Mouse (Mus musculus): ENCODE data around the gene Nr0b2.
A peak's percentile ranks its signal among the peaks of the same experiment; 100 is the strongest.
"Not testable (repeated sequence)": the region's sequence is repeated elsewhere in the genome, so short reads cannot be mapped to it uniquely, and the experiment has no call there.

The Nr0b2 gene

DNA sequence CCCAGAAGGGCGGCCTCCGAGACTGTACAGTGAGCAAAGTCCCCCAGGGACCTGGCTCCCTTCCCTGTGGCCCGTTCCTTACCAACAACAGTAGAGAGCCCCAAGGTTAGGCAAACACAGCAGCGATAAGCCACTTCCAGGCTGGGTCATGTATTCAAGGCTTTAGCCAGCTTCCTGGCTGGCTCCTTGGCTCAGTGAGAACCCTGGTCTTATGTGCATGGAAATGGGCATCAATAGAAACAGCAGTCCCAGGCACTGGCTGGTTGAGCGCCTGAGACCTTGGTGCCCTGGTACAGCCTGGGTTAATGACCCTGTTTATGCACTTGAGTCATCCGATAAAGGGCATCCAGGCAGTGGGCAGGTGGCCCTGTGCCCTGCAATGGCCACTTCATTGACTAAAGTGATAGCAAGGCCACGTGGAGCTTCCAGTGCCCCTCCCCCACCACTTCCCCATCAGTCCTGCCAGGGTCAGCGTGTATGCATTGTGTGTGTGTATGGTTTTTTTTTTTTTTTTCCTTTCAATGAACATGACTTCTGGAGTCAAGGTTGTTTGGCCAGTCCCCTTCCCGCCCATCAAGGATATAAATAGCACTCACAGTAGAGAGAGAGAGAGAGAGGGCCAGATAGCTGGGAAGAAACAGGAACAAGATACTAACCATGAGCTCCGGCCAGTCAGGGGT, at the start of gene Nr0b2:
TSS of gene Nr0b2 (plus strand) at position 609 of the 680 bp plus-strand sequence.
- peak; percentile 75 for DNase-seq (ENCODE audit: low spot score)

DNA sequence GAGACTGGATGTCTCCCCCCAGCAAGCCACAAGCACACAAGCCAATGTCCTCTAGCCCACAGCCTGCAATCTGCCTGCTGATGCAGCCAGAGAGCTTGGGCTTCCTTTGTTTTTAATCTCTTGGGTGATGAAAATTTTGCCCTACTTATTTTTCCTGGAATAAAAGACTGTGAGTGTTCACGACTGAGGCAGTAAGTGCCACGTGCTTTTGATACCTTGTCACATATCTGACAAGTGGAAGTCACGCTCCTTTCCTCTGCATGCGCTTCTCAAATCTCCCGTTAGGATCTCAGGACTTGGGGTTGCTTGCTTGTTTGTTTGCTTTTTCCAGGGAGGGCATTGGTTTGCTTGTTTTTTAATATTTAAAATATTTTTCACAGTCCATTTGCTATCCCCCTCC, 48.9 kb upstream of the Nr0b2 start:
- DNase-seq (ENCODE audit: low spot score) = no peak

DNA sequence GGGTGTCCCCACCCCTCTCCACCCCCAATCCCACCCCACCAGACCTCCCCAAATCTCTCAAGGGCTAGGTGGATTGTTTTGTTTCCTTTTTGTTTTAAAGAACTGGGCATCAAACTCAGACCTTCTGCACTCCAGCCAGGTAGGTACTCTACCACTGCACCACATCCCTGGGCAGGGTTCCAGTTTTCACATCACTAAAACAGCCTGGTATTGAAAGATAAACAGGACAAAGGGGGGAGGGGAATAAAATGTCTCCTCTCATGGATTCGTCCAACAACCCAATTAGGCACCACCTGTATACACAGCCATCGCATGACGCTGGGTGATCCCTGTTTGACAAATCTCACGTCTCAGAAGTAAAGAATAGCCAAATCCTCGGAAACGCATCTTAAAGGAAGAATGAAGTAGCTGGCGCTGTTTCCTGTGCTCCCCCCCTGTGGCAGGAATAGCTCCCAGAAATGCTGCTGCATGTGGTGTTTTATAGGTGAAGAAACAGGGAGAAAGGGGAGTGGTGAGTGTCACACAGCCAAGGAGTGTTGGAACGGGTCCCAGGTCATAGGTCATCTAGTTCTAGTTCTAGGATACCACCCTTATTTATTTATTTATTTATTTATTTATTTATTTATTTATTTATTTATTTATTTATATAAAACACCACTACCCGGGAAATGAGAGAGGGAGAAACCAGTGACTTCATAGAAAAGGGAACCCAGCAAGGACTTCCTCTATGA, 48.3 kb upstream of the Nr0b2 start:
- no peak for DNase-seq (ENCODE audit: low spot score)

DNA sequence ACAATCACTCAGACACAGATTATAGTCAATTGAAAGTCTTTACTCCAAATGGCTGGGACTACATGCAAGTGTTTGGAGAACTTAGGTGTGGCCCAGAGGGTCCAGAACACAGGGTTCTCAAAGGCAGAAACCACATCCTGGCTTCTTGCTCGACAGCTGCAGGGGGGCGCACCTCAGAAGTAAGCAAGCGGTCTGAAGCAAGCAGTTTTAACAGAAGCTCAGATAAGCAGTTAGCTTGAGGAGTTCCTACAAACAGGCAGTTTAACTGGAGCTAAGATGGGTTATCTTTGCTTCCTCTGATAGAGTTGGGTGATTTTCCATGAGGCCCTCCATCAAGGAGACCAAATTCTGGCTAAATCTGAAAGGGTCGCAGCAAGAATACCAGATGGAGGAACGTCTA, 46.6 kb upstream of the Nr0b2 start:
- no peak for DNase-seq (ENCODE audit: low spot score)

DNA sequence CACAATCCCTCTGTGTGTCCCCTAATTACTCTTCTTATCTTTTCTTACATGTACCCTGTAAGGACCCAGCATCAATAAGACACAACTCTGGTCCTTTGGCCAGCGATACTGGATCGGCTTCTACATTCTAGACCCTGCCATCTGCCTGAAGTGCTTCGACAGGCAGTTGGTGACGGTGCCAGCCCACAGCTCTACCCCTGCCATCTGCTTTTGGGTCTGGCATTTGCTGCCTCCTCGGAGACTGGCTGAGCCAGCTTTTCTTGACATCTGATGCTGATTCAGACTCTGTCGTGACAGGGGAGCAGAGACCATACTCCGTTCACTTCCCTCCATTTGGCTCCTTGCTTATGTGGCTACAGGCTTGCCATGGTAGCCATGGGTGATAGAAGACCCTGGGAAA, 44.2 kb upstream of the Nr0b2 start:
- DNase-seq (ENCODE audit: low spot score) = no peak

DNA sequence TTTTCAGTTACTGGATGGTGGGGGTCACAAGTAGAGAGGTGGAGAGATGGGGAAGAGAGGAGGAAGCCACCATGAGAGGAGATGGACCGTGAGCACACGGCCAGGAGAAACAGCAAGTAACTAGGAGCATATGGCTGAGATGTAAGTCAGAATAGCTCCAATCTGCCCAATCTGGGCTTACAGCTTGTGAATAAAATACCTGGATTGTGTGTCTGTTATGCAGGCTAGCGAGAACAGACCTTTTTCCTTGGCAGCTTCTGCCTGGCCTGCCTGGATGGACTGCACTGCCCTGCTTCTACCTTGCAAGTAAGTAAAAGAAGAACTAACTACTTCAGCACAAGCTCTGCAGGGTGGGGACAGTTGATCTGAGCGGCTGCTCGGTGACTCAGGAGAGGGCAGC, 42.1 kb upstream of the Nr0b2 start:
- no peak for DNase-seq (ENCODE audit: low spot score)

DNA sequence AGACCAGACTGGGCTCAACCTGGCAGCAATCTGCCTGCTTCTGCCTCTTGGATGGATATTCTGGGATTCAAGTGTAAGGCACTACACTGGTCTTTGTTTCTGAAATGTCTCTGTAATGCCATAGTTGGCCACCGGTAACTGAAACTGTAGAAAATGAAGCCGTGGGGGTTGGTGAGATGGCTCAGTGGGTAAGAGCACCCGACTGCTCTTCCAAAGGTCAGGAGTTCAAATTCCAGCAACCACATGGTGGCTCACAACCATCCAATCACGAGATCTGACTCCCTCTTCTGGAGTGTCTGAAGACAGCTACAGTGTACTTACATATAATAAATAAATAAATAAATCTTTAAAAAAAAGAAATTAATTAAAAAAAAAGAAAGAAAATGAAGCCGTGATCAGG, 40.7 kb upstream of the Nr0b2 start:
- DNase-seq (ENCODE audit: low spot score) = not testable (repeated sequence)

DNA sequence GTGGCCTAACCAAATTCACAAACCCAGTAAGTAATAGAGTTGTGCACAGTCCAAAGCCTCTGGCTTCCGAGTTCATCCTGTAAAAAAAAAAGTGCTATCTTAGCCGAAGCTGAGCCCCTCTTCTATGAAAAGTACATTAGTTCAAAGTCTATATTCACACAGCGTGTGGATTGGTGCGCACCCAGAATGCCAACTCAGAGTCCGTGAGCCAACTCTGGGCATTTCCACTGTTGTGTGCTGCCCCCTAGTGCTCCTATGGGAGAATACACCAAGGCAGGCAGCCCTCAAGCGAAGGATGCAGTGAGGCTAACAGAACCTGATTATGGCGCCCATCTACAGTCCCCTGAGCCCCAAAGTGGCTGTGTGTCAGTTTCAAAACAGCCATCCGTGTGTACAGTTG, 40.2 kb upstream of the Nr0b2 start:
- DNase-seq (ENCODE audit: low spot score) = peak; percentile 41

DNA sequence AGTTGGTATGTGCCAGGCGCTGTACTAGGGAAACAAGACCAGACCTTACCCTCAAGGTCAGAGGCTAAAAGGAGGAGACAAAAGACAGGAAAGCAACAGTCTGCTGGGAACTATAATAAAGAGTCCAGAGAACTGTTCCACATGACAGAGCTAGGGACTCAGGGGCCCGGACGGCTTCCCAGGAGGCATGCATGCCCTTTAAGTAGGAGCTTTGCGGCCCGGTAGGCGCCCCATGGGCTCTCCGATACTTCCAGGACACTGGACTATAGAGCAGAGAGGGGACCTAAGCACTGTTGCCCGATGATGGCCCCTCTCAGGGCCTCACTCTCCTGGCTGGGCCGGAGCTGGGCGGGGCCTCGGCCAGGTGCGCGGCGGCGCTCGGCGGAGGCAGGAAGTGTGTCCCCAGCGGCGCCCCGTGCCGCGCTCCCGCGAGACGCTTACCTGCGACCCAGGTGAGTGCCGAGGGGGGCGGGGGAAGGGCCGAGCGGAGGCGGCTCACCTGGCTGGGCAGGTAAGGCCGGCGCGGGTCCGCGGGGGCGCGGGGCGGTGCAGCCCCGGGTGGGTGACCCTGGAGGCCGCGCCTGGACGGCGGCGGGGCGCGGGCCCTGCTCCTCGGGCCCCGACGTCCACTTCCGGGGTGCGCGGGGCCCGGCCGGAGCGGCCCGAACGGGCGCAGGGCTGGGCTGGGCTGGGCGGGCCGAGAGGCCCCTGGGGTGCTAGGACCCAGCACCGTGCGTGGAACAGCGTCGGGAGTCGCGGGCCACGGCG, 34.4 kb upstream of the Nr0b2 start, which contains the start of gene Kdf1:
TSS of gene Kdf1 (plus strand) at position 363 of the 768 bp plus-strand sequence.
- no peak for DNase-seq (ENCODE audit: low spot score)

DNA sequence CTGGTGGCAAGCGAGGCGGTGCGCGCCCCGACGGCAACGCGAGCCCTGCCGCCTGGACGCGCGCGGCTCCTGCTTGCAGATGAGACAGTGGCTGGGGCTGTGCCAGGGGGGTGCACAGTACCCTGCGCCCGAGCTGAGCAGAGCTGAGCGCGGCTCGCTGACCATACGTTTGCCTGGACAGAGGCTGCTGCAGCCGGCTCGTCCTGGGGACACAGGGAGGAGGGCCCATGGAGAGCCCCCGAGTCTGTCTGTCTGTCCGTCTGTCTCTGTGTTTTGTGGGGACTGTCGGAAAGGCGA, 33.9 kb upstream of the Nr0b2 start:
- DNase-seq (ENCODE audit: low spot score) = no peak

DNA sequence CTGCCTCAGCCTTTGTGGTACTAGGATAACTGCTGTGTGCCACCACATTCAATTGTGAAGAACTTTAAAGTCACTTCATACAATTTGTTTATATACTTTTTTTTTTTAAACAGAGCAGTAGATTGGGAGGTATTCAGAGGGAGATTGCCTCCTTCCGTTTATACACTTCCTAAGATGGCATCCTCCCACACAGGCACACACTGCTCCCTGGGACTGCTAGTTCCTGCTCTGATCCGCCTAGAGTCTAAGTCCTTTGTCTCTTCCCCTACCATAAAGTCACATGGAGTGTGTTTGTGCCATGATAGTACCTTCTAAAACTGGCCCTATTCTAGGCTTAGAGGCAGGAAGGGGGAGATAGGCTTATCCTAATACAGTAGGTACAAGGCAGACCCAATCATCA, 31.7 kb upstream of the Nr0b2 start:
- no peak for DNase-seq (ENCODE audit: low spot score)

DNA sequence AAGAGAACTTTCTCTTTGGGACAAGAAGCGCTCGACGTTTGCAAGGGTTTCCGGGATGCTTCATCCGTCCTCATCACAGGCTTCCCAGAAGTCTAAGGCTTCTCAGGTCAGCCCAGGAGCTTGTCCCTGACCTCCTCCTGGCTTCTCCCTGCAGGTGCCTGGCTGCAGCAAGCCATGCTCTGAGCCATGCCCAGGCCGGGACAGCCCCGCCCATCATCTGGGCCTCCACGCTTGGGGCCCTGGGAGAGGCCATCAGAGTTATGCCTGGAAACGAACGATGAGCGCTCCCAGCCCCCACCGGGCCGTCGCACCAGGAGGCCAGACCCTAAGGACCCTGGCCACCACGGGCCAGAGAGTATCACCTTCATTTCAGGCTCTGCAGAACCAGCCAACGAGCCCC, 25.4 kb upstream of the Nr0b2 start:
- no peak for DNase-seq (ENCODE audit: low spot score)

DNA sequence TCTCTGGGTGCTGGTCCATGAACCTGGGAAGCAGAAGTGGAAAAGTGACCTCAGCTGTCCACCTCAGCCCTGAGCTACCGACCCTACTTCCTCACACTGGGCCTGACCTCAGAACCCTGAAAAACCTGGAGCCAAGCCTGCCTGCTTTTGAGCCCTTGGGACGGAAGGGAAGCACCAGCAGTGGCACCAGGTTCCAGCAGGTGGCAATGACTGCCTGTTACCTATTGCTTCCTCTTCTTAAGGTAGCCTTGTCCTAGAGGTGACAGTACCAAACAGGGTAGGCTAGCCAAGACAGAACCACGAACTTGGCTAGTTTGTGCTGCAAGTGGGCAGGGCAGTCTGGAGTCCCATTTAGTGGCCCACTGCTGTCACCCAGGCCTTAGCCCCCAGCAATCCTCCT, 20.4 kb upstream of the Nr0b2 start:
- no peak for DNase-seq (ENCODE audit: low spot score)

DNA sequence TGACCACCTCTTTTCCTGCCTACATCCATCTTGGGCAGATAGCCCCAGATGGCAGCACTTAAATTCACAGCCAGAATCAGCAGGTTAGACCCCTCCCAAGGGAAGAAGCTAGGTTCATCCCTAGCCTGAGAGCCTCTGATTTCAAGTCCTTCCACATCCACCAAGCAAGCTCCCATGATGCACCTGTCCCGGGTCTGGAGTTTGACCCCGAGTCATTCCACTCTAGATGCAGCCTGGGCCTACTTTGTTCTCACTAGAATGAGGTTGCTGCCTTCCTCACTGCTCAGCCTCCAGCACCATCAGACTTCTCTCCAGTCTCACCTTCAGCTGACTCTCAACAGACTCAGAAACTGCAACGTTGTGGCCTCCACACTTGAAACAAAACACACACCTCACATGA, 17.1 kb upstream of the Nr0b2 start:
- DNase-seq (ENCODE audit: low spot score) = no peak

DNA sequence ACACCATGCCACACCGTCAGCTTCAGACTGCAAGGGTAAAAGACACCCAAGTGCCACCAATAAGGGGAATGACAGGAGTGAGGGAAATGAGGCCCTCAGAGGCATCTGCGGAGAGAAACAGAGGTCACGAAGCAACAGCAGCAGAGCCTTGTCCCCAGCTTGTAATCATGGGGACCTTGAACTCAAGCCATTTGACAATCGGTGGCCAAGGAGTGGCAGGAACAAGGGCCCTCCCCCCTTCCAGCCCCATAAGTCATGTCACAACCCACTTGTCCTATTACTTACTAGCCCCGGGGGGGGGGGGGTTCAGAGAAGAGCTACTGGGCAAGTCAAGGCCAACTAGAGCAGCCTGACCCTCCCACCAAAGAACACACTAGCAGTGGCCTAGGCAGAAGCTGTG, 16.5 kb upstream of the Nr0b2 start:
- DNase-seq (ENCODE audit: low spot score) = no peak

DNA sequence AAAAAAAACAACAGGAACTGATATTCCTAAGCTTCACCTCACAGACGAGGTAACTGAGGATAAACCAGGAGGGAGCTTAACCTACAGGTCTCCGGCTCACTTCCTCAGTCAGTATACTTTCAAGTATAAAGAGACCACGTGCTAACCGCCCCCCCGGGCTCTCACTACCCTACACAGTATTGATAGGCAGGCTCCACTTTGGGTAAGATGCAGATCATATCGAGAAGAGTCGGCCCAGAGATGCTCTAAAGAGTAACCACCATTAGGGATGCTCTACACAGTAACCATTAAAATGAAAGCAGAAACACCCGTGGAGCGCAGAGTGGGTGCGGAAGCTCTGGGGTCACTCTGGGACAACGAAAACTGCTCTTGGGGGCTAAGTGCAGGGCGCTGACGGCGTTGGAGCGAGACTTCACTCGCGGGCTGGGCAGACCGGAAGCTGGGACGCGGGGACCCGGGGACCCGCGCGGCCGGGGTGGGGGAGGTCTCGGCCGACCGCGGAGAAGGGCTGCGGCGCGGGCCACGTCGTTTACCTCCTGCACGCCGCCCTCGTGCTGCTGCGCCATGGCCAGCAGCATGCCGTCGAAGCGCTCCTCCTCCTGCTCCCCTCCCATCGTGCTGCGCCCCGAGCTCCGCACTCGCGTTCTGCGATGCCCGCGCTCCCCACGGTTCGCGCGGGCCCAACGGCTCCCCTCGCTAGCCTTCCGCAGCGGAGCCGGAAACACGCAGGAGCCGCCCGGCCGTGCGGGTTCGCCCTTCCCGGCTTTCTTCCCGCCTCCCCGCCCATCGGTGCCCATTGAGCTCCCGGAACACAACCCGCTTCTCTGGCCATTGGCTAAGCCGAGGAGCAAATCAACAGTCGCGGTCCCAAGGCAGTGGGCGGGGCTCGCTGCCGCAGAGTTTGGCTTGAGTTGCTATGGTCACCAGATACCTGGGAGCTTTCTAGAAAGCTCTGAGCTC, 7.6 kb upstream of the Nr0b2 start, which contains the start of gene Nudc:
TSS of gene Nudc (minus strand) at position 725 of the 960 bp plus-strand sequence.
- DNase-seq (ENCODE audit: low spot score) = peak; percentile 93

DNA sequence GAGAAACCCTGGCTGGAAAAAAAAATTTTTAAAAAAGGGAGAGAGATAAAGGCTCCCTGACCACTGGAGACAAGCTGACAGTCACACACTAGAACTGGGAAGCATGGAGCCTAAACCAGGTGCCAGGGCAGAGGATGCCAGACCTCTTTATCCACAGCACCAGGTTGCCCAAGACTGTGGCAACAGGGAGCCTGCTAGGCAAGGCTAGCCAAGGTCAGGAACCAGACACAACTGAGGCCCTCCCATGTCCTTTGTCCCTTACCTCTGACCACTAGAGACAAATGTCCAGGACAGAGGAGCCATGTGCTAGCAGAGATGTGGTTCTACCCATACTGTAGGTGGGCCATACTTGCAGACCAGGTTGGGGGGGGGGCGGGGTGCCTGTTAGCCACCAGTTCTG, 1.1 kb upstream of the Nr0b2 start:
- DNase-seq (ENCODE audit: low spot score) = no peak

DNA sequence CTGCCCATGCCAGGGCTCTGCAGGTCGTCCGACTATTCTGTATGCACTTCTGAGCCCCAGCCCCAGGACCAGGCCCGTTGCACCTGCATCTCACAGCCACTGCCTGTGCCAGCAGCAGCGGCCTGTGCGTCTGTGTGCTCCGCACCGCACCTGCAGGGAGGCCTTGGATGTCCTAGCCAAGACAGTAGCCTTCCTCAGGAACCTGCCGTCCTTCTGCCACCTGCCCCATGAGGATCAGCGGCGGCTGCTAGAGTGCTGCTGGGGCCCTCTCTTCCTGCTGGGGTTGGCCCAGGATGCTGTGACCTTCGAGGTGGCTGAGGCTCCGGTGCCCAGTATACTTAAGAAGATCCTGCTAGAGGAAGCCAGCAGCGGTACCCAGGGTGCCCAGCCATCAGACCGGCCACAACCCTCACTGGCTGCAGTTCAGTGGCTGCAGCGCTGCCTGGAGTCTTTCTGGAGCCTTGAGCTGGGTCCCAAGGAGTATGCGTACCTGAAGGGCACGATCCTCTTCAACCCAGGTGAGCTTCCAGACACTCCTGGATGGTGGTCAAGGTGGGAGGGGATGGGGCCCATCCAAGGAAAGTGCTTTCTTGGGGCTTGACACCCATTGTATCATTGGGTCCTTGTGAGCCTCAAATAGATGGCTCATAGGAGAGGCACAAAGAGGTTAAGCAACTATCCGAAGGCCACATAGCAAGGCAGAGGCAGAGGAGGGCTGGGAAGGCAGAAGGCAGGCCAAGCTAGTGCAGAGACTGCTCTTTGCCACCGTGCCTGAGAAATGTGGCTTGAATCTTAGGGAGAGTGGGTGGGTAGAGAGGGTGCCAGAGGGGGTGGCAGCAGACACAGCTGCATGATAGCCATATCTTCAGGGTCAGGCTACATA, 513 bp downstream of the Nr0b2 start:
- DNase-seq (ENCODE audit: low spot score) = peak; percentile 16

DNA sequence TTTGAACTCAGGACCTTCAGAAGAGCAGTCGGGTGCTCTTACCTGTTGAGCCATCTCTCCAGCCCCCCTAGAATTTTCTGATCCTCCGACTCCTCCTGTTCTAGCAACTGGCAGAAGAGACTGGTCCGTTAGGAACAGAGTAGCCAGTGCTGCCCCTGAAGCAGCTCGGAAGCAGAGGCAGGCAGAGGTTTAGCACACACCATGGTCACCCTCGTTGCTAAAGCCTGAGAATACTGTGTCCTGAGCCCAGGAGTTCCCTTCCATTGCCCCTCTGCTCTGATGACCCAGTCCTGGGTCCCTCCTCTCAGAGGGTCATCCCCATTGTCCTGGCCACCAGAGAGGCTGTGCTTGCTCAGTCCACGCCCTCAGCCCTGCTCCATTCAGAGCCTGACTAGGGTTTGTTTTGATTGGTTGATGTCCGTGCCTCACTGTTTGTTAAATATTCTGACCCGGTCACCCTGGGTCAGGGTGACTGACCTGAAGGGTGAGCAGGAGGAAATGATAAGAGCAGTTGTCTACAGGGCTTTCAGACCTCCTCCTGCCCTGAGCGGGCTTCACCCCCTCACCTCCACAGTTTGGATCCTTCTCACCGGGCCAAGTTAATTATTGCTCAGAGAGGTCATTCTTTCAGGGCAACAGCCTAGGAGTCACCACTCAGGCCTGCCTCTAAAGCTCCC, 4.0 kb downstream of the Nr0b2 start:
- no peak for DNase-seq (ENCODE audit: low spot score)

DNA sequence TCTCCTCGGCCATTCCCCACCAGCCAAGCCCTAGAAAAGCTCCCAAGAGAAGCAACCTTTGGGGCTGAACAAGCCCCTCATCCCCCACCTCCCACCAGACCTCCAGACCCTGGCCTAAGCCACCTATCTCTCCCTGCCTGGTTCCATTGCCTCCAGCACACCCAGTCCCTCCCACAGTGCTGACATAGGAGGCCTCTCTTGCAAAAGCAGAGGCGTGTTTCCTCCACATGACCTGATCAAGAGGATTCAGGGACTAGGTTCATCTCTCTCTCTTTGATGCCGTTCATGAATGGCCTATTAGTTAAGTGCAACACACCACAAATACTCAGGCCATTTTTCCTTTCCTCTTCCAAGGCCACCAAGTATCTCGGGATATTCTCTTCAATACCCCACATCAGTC, 6.7 kb downstream of the Nr0b2 start:
- no peak for DNase-seq (ENCODE audit: low spot score)
